Mouse (Mus musculus): Measurements from ENCODE around the gene Hdac2. TPM values are rescaled to one million over a fixed set of nuclear protein-coding genes. Genes with fewer than 3 reads are reported as not detected.

Gene Hdac2
- total and polyA plus RNA-seq, 3 experiments: 52.1 to 183 (median 166) TPM

DNA sequence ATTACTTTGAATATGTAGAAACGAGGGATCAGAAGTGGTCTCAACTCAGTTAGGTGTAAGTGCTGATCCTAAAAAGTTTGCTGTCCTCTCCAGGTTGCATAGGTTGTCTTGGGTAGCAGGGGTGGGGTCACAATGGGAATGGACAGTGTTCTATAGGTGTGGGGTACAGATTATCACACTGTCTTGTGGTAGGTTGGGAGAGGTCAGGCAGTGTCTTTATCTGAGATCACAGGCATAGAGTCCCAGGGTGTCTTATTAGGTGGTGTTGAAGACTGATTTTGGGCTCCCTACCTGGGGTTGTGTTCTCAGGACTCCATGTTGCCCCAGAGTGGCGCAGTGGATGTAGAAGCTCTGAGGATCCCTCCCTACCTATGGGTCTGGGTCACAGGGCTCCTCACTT is 17.8 kb downstream of the Hdac2 start:
- no peak for DNase-seq (ENCODE audit: extremely low read depth)
- no peak overlapping the region for H3K27ac ChIP-seq (ENCODE audit: insufficient read depth, low read depth)
- no peak overlapping the region for H3K4me3 ChIP-seq (replicated peaks in 1 of 3; ENCODE audit: low read depth in 2 of 3, low read length in 2 of 3, poor library complexity in 1 of 3)
- TF ChIP-seq ZNF384 (IDR thresholded peaks at IDR 0.05; ENCODE audit: low read depth, low read length): no peak
- dilution Hi-C loops (cut with MboI; ENCODE audit: extremely low pct_ligation_motif_present, extremely low pct_unique_long_range_greater_than_20kb, low sequenced_read_pairs): no loop called here
- H3K27me3 ChIP-seq (replicated peaks): no peaks in the 10 kb centered on the region
- in situ Hi-C loops (cut with MboI; ENCODE audit: low pct_ligation_motif_present, low pct_unique_long_range_greater_than_20kb, low sequenced_read_pairs): no loop called here
- H3K9ac ChIP-seq (ENCODE audit: insufficient read depth, low read depth): no peak overlapping the region
- no peaks in the 10 kb centered on the region for H3K9me3 ChIP-seq (replicated peaks; ENCODE audit: low read length)
- H3K36me3 ChIP-seq (replicated peaks in 1 of 2; ENCODE audit: control insufficient read depth in 1 of 2, insufficient read depth in 1 of 2, low read length in 1 of 2): peaks cover 24 to 76% of the 10 kb centered on the region in 2 experiments
- H3K79me2 ChIP-seq (replicated peaks; ENCODE audit: control insufficient read depth, extremely low read depth, insufficient read depth, poor library complexity, severe bottlenecking): no peaks in the 10 kb centered on the region
- no peaks in the 10 kb centered on the region for H3K4me1 ChIP-seq (ENCODE audit: control insufficient read depth in 1 of 2, insufficient read depth in 2 of 2)
- H3K4me2 ChIP-seq (ENCODE audit: insufficient read depth, low read depth, poor library complexity, severe bottlenecking): no peak overlapping the region

DNA sequence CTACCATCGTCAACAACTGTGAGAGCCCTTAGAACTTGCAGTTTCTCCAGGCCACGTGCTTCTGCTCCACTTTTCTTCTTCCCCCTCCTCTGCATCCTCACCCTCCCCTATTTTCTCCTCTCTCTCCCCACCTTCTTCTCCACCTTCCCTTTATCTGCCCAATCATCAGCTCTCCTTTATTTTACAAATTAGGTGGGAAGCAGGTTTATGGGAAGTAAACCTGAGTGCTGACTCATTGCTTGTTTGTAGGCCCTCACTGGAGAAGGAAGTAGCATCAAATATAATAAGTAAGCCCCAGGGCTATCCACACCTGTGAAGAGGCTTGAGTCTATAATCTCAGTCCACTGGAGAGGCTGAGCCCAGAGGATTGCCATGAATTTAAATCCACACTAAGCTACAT is 26.5 kb downstream of the Hdac2 start:
- DNase-seq (ENCODE audit: extremely low read depth): no peak
- no peaks in the 10 kb centered on the region for H3K9me3 ChIP-seq (replicated peaks; ENCODE audit: low read length)
- no peak overlapping the region for H3K9ac ChIP-seq (ENCODE audit: insufficient read depth, low read depth)
- peaks cover 27 to 64% of the 10 kb centered on the region in 2 experiments for H3K36me3 ChIP-seq (replicated peaks in 1 of 2; ENCODE audit: control insufficient read depth in 1 of 2, insufficient read depth in 1 of 2, low read length in 1 of 2)
- H3K4me1 ChIP-seq (ENCODE audit: control insufficient read depth in 1 of 2, insufficient read depth in 2 of 2): peaks cover 0 to 14% of the 10 kb centered on the region in 2 experiments; a peak in 2 of 4 replicates
- no peak overlapping the region for H3K4me3 ChIP-seq (replicated peaks in 1 of 3; ENCODE audit: low read depth in 2 of 3, low read length in 2 of 3, poor library complexity in 1 of 3)
- no peaks in the 10 kb centered on the region for H3K27me3 ChIP-seq (replicated peaks)
- dilution Hi-C loops (cut with MboI; ENCODE audit: extremely low pct_ligation_motif_present, extremely low pct_unique_long_range_greater_than_20kb, low sequenced_read_pairs) (no loop called here), in situ Hi-C loops (cut with MboI; ENCODE audit: low pct_ligation_motif_present, low pct_unique_long_range_greater_than_20kb, low sequenced_read_pairs) (loop anchor here (25.0 kb wide), 1 partner anchor 1861 kb away; no protein-coding TSS in a partner anchor)
- no peak overlapping the region for H3K4me2 ChIP-seq (ENCODE audit: insufficient read depth, low read depth, poor library complexity, severe bottlenecking)
- TF ChIP-seq HCFC1 (IDR thresholded peaks at IDR 0.05; ENCODE audit: low read depth, low read length): no peak
- no peak for TF ChIP-seq RCOR1 (conservative IDR thresholded peaks at IDR 0.05; ENCODE audit: low read depth, low read length)
- TF ChIP-seq MXI1 (IDR thresholded peaks at IDR 0.05; ENCODE audit: low read depth, low read length): no peak
- no peak for TF ChIP-seq KAT2A (IDR thresholded peaks at IDR 0.05; ENCODE audit: insufficient replicate concordance, low read length)
- no peak overlapping the region for H3K27ac ChIP-seq (ENCODE audit: insufficient read depth, low read depth)
- no peaks in the 10 kb centered on the region for H3K79me2 ChIP-seq (replicated peaks; ENCODE audit: control insufficient read depth, extremely low read depth, insufficient read depth, poor library complexity, severe bottlenecking)

DNA sequence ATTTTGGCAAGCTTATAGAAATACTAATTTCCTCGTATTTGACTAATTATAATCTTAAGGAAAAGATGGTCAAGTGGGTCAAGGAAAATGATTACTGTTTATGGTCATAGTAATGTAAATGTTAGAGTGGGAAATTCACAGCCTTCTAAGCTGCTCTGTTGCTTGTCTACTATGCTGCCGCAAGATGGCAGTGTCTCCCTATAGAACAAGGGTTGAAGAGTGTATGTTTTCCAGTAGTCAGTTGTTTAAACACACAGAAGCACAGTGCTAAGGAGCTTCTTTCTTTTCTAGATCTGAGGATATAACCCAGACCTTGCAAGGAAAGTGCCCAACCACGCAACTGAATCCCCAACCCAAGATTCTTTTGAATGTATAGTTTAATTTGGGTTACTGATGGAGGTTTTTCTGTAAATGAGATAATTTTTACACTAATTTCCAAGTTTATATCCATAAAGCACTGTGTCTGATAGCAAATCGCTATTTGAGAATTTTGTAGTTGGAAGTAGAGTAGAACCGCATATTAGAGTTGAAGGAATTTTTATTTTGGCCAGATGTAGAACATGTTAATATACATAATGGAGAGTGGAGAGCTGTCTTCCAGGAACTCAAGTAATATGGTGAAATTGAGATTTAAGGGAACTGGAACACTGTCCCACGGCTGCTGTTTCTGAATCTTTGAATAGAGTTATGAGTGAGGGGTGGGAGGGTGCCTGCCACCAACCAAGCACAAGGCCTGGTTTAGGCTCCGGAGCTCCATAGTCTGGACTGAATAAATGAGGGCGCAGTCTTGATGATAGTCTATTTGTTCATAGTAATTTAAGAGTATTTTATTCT is 40.1 kb downstream of the Hdac2 start:
- Histone ChIP-seq H3K79me2 (replicated peaks; ENCODE audit: control insufficient read depth, extremely low read depth, insufficient read depth, poor library complexity, severe bottlenecking) (no peaks in the 10 kb centered on the region), H3K4me3 (replicated peaks in 1 of 3; ENCODE audit: low read depth in 2 of 3, low read length in 2 of 3, poor library complexity in 1 of 3) (no peak overlapping the region), H3K9me3 (replicated peaks; ENCODE audit: low read length) (no peaks in the 10 kb centered on the region), H3K4me1 (ENCODE audit: control insufficient read depth in 1 of 2, insufficient read depth in 2 of 2) (no peaks in the 10 kb centered on the region), H3K36me3 (replicated peaks in 1 of 2; ENCODE audit: control insufficient read depth in 1 of 2, insufficient read depth in 1 of 2, low read length in 1 of 2) (no peaks in the 10 kb centered on the region), H3K9ac (ENCODE audit: insufficient read depth, low read depth) (no peak overlapping the region), H3K4me2 (ENCODE audit: insufficient read depth, low read depth, poor library complexity, severe bottlenecking) (no peak overlapping the region), H3K27ac (ENCODE audit: insufficient read depth, low read depth) (no peak overlapping the region), H3K27me3 (replicated peaks) (no peaks in the 10 kb centered on the region)
- peak; percentile 81 for DNase-seq (ENCODE audit: extremely low read depth)
- TF ChIP-seq JUND (conservative IDR thresholded peaks at IDR 0.05; ENCODE audit: low read depth, low read length) (no peak), MAZ (IDR thresholded peaks at IDR 0.05; ENCODE audit: low read depth, low read length) (no peak), CHD1 (IDR thresholded peaks at IDR 0.05; ENCODE audit: low read depth, low read length) (no peak), CHD2 (IDR thresholded peaks at IDR 0.05; ENCODE audit: low read length) (no peak), GABPA (IDR thresholded peaks at IDR 0.05; ENCODE audit: insufficient replicate concordance, low read depth, low read length) (no peak), TBP (conservative IDR thresholded peaks at IDR 0.05; ENCODE audit: low read depth, low read length) (no peak), SMC3 (IDR thresholded peaks at IDR 0.05; ENCODE audit: low read depth, low read length) (peak; percentile 76), POLR2AphosphoS2 (IDR thresholded peaks at IDR 0.05; ENCODE audit: low read depth, low read length) (no peak), PAX5 (IDR thresholded peaks at IDR 0.05; ENCODE audit: low read length) (no peak), ETS1 (conservative IDR thresholded peaks at IDR 0.05; ENCODE audit: low read depth, low read length) (no peak), ZC3H11A (IDR thresholded peaks at IDR 0.05; ENCODE audit: low read depth, low read length) (peak; percentile 31), CTCF (conservative IDR thresholded peaks at IDR 0.05 in 1 of 2, IDR thresholded peaks at IDR 0.05 in 1 of 2; ENCODE audit: low read depth in 2 of 2, low read length in 2 of 2) (peak; percentile 72 to 94), KAT2A (IDR thresholded peaks at IDR 0.05; ENCODE audit: insufficient replicate concordance, low read length) (no peak), USF2 (conservative IDR thresholded peaks at IDR 0.05; ENCODE audit: low read depth, low read length) (no peak), JUN (IDR thresholded peaks at IDR 0.05; ENCODE audit: insufficient read depth, low read depth, low read length) (no peak), NRF1 (IDR thresholded peaks at IDR 0.05; ENCODE audit: low read depth, low read length) (no peak), RAD21 (IDR thresholded peaks at IDR 0.05; ENCODE audit: low read depth, low read length) (no peak; the same call in none of the 2 replicates)
- in situ Hi-C loops (cut with MboI; ENCODE audit: low pct_ligation_motif_present, low pct_unique_long_range_greater_than_20kb, low sequenced_read_pairs): loop anchor here (25.0 kb wide), 1 partner anchor 1848 kb away; no protein-coding TSS in a partner anchor
- dilution Hi-C loops (cut with MboI; ENCODE audit: extremely low pct_ligation_motif_present, extremely low pct_unique_long_range_greater_than_20kb, low sequenced_read_pairs): no loop called here

Measured in CH12.LX (cell line).